Mouse (Mus musculus) heart, adult 8-10 months (tissue): ENCODE results near the gene Prg2. TPM values are rescaled to one million over a fixed set of nuclear protein-coding genes. Genes with fewer than 3 reads are reported as not detected.

Experiments
- DNase-seq: peaks from one replicate; pipeline ENCODE4 v3.0.0; 2022; ENCODE audit warnings: low spot score
- total RNA-seq, 4 experiments: library from RNA; stranded (reverse); gene quantifications; 2 replicates each; pipeline ENCODE4 v1.2.4; 2022

The Prg2 gene
- total RNA-seq, 4 experiments from 2014 or later: not detected

DNA sequence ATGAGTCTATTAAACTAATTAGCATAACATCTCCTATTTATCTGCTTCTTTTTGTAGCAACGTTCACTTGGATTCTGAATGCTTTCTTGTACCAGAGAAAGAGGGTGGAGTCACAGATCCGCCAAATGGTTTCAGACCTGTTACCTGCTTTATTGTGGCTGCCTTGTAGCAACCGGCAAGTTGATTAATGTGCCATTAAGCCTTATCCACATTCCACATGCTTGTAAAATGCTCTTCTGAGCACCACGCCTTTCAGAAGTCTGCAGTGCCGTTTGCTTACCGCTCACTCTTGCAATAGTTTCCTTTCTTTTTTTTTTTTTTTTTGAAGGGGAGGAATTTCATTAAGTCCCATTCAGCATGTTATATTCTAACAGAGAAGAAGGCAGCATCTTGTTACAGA is 49.6 kb downstream of the Prg2 start:
- DNase-seq: no peak

DNA sequence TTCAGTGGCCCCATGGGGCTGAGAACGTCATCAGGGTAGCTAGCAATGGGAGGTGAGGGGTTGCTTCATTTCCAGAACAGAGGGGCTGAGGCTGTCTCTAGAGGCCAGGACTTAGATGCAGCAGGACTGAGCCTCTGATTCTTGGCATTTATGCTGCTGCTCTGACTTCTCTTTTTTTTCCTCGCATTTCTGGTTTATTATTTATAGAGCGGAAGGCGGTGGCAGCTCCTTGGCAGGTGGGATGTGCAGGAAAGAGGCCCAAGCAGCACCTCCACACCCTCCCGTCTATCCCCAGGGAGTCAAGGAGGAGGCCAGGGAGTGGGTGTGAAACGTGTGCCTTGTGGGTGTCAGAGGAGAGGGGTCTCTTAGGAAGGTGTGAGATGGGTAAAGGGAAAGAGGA is 50.7 kb downstream of the Prg2 start:
- no peak for DNase-seq

DNA sequence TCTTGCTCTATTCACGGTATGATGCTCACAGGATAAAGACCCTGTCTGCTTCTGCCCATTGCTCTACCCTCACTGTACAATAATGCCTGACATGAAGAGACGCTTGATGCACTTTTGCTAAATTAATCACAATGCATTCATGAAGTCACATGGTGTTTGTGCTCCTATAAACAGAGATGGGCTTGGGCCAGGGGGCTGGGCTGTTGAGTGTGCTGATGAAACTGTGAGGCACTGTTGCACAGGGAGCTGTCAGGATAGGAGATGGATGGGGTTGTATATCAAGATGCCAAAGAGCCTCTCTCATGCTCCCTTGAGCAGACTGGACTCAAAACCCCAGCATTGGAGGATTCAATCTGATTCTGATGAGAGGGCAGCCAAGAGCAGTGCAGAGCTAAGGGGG is 52.9 kb downstream of the Prg2 start:
- no peak for DNase-seq

Other genes starting within 250 kb of the Prg2 start
- gene Ypel4, start 246.4 kb upstream of the Prg2 start, total RNA-seq: under 1 TPM; 0.46 to 0.84 (median 0.50) TPM
- 1 to 10 TPM; 1.2 to 1.8 (median 1.4) TPM for gene Gm19426, start 236.8 kb upstream of the Prg2 start, total RNA-seq
- gene Serping1, start 205.0 kb upstream of the Prg2 start, total RNA-seq: 10 to 100 TPM; 58.4 to 76.5 (median 69.2) TPM
- 10 to 100 TPM; 11.8 to 37.6 (median 13.6) TPM for gene Ube2l6, start 181.6 kb upstream of the Prg2 start, total RNA-seq
- under 1 TPM in 2 of 4 experiments, not detected in 2; 0.14 to 0.16 TPM for gene Smtnl1, start 157.8 kb upstream of the Prg2 start, total RNA-seq
- gene Timm10, start 153.5 kb upstream of the Prg2 start, total RNA-seq: 100 to 1,000 TPM; 119 to 134 (median 122) TPM
- gene Slc43a1, start 141.6 kb upstream of the Prg2 start, total RNA-seq: 1 to 10 TPM; 1.6 to 2.8 (median 2.2) TPM
- gene Rtn4rl2, start 93.8 kb upstream of the Prg2 start, total RNA-seq: 1 to 10 TPM; 1.6 to 3.9 (median 2.3) TPM
- 10 to 100 TPM; 60.6 to 71.4 (median 66.2) TPM for gene Slc43a3, start 43.9 kb upstream of the Prg2 start, total RNA-seq
- not detected for gene Prg3, start 7.8 kb downstream of the Prg2 start, total RNA-seq
- gene Ssrp1, start 56.8 kb downstream of the Prg2 start, total RNA-seq: 10 to 100 TPM; 35.3 to 42.5 (median 38.4) TPM
- under 1 TPM; 0.22 to 0.83 (median 0.62) TPM for gene P2rx3, start 57.0 kb downstream of the Prg2 start, total RNA-seq
- 10 to 100 TPM; 40.7 to 60.5 (median 54.9) TPM for gene Tnks1bp1, start 67.6 kb downstream of the Prg2 start, total RNA-seq
- gene Aplnr, start 155.8 kb downstream of the Prg2 start, total RNA-seq: 10 to 100 TPM; 10.3 to 26.7 (median 25.4) TPM
- gene Lrrc55, start 216.7 kb downstream of the Prg2 start, total RNA-seq: 1 to 10 TPM in 3 of 4 experiments, under 1 TPM in 1; 0.84 to 2.4 (median 2.0) TPM